Mouse (Mus musculus) bone marrow macrophage, adult 2 months (primary cell): ENCODE data around the gene Smad6. TPM values are rescaled to one million over a fixed set of nuclear protein-coding genes. Genes with fewer than 3 reads are reported as not detected.

Experiments used
- H3K27ac ChIP-seq: 2 replicates; pipeline ENCODE4 v1.5.1; 2012; ENCODE audit warnings: low read depth, low read length; ENCODE audit not compliant: insufficient read depth
- H3K4me1 ChIP-seq: 2 replicates; pipeline ENCODE4 v1.6.1; 2012; ENCODE audit warnings: low read length; ENCODE audit not compliant: control insufficient read depth, insufficient read depth
- H3K4me3 ChIP-seq: 2 replicates; pipeline ENCODE4 v1.5.1; 2012; ENCODE audit warnings: mild to moderate bottlenecking, low read length, moderate library complexity; ENCODE audit not compliant: insufficient read depth
- CTCF ChIP-seq: IDR thresholded peaks from 2 replicates; pipeline ENCODE4 v1.5.1; 2012; ENCODE audit warnings: low read depth, mild to moderate bottlenecking, low read length, moderate library complexity
- POLR2A ChIP-seq: IDR thresholded peaks from 2 replicates; pipeline ENCODE4 v1.6.1; 2012; ENCODE audit warnings: mild to moderate bottlenecking, low read depth, low read length, borderline replicate concordance
- polyA plus RNA-seq: library from polyadenylated mRNA; stranded (reverse); fragments of >200 nt; gene quantifications from 2 replicates; pipeline ENCODE4 v1.2.4, GENCODE M21; 2012; ENCODE audit not compliant: missing spikeins, insufficient read depth, insufficient read length

Smad6 gene
- polyA plus RNA-seq, 1 experiment: 0.62 TPM

GRCm38 (mm10) chr9:63942608-63942982 is 79.3 kb downstream of the Smad6 start:
- no peak overlapping the region for H3K27ac ChIP-seq
- no peak overlapping the region for H3K4me3 ChIP-seq
- no peaks in the 10 kb centered on the region for H3K4me1 ChIP-seq
- TF ChIP-seq CTCF (no peak), POLR2A (no peak)

GRCm38 (mm10) chr9:63941747-63942607 is 79.9 kb downstream of the Smad6 start:
- TF ChIP-seq POLR2A (no peak), CTCF (no peak)
- Histone ChIP-seq H3K27ac (no peak overlapping the region), H3K4me1 (no peaks in the 10 kb centered on the region), H3K4me3 (no peak overlapping the region)

- Histone ChIP-seq H3K4me3 (no peak overlapping the region), H3K27ac (no peak overlapping the region)
These were observed 85.6 kb downstream of the Smad6 start for GRCm38 (mm10) chr9:63936256-63936655.

GRCm38 (mm10) chr9:63933068-63933467 is 88.8 kb downstream of the Smad6 start:
- Histone ChIP-seq H3K4me1 (peaks cover 6% of the 10 kb centered on the region), H3K27ac (no peak overlapping the region), H3K4me3 (no peak overlapping the region)
- TF ChIP-seq POLR2A (no peak), CTCF (no peak)

More at GRCm38 (mm10) chr9:63936256-63936655, 85.6 kb downstream of the Smad6 start:
- H3K4me1 ChIP-seq: peaks cover 6% of the 10 kb centered on the region
- TF ChIP-seq POLR2A (no peak), CTCF (no peak)

GRCm38 (mm10) chr9:63927340-63928049 is 94.4 kb downstream of the Smad6 start:
- no peaks in the 10 kb centered on the region for H3K4me1 ChIP-seq
- no peak overlapping the region for H3K27ac ChIP-seq
- H3K4me3 ChIP-seq: no peak overlapping the region
- TF ChIP-seq CTCF: no peak
- TF ChIP-seq POLR2A: no peak

GRCm38 (mm10) chr9:63926377-63926776 is 95.5 kb downstream of the Smad6 start:
- Histone ChIP-seq H3K4me1 (no peaks in the 10 kb centered on the region), H3K4me3 (no peak overlapping the region), H3K27ac (no peak overlapping the region)
- TF ChIP-seq POLR2A (no peak), CTCF (no peak)

GRCm38 (mm10) chr9:63923190-63923717 is 98.6 kb downstream of the Smad6 start:
- no peak overlapping the region for H3K27ac ChIP-seq
- no peaks in the 10 kb centered on the region for H3K4me1 ChIP-seq
- TF ChIP-seq POLR2A: no peak
- no peak for TF ChIP-seq CTCF
- H3K4me3 ChIP-seq: no peak overlapping the region

- TF ChIP-seq CTCF: no peak
- no peak for TF ChIP-seq POLR2A
- no peaks in the 10 kb centered on the region for H3K4me1 ChIP-seq
- no peak overlapping the region for H3K27ac ChIP-seq
- no peak overlapping the region for H3K4me3 ChIP-seq
These were observed 102.2 kb downstream of the Smad6 start for GRCm38 (mm10) chr9:63919708-63920107.

- H3K27ac ChIP-seq: no peak overlapping the region
- no peak overlapping the region for H3K4me3 ChIP-seq
- TF ChIP-seq POLR2A (no peak), CTCF (no peak)
- H3K4me1 ChIP-seq: no peaks in the 10 kb centered on the region
These were observed 102.8 kb downstream of the Smad6 start for GRCm38 (mm10) chr9:63919001-63919555.
